Mouse (Mus musculus) liver, adult 2 months (tissue): ENCODE results near the gene Foxn2.

Source experiments
- CTCF ChIP-seq: fragments of 200-500 bp; IDR thresholded peaks from 2 replicates; pipeline ENCODE4 v1.5.1; 2011; ENCODE audit warnings: low read depth, low read length, control low read depth
- POLR2A ChIP-seq: fragments of 200-500 bp; IDR thresholded peaks from 2 replicates; pipeline ENCODE4 v1.6.1; 2011; ENCODE audit warnings: low read length, control low read depth; ENCODE audit not compliant: insufficient read depth; ENCODE audit errors: extremely low read depth

DNA sequence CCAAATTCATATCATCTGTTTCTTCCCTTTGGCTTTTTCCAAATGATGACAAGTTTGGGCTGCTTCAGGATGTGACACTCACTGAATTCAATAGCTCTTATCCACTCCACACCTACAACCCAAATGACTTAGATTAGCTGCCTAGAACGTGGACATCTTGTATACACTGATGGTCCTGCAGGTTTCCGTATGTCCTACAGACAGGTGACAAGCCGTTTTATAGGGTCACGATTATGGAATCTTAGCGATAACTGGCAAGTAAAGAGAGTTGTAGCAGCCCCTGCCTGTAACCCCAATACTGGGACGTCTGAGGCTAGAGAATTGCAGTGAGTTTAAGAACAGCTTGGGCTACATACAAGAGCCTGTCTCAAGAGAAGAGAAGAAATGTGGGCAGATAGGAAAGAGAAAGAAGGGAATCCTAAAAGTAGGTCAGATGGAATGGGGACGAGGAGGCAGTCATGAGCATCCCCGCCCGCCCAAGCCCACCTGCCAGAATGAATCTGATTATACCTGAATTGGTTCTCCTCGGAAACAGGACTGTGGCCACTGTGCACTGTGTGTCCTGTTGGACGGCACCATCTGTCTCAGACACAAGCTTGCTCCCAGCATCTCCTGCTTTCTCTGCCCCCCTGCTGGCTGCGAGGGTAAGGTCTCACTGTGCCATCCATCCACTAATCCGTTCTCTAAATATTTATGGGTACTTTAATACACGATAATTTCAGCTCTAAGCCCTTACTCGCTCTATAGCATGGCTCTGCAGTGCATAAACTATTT is 39.6 kb upstream of the Foxn2 start:
- TF ChIP-seq POLR2A, result no peak
- TF ChIP-seq CTCF, result no peak
